Mouse (Mus musculus) right cerebral cortex, postnatal 14 days (tissue): ENCODE measurements at regions not wholly inside any gene's neighbourhood (a gene's known extent, or its start where the extent isn't known, plus 50 kb on each side); places are given as distances from the start of the nearest gene placed in this dataset.
"Not testable (repeated sequence)": the region's sequence is repeated elsewhere in the genome, so short reads cannot be mapped to it uniquely, and the experiment has no call there.

Experiments used
- DNase-seq: peaks from one replicate; pipeline ENCODE4 v3.0.0; 2022

DNA sequence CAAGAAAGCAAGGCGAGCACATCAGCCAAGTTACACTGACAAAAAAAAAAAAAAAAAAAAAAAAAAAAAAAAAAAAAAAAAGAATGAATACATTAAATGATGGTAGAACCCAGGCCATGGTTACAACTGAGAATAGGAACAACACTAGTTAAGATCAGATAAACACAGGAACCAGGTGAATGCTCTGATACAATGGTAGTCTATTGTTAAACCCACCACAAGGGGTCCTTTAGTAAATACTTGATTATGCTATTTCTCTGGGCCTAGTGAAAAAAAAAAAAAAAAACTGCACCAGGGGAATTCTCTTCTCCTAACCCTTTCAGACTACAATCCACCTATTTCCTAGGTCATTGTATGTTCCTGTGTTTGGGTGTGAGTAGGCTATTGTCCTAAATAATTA lies 2289.7 kb downstream of the Cntnap5b start:
- no peak for DNase-seq

DNA sequence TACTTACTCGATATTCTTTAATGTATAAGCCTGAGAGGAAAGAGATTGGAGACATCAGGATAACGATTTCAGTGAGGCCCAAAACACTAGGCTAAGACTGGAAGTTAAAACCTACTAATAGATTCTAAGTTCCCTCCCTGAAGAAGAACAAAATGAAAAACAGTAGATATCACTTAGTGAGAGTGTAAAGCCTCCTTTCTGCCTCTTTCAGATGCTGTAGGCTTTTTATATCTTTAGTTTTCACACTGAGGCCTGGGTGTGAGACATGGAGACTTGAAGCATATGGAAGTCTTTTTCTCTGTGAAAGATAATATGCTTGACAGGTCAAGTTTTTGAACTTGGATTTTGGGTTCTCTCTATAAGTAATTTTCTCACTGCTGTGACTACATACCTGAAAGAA lies 2333.1 kb downstream of the Cntnap5b start:
- DNase-seq, result no peak

DNA sequence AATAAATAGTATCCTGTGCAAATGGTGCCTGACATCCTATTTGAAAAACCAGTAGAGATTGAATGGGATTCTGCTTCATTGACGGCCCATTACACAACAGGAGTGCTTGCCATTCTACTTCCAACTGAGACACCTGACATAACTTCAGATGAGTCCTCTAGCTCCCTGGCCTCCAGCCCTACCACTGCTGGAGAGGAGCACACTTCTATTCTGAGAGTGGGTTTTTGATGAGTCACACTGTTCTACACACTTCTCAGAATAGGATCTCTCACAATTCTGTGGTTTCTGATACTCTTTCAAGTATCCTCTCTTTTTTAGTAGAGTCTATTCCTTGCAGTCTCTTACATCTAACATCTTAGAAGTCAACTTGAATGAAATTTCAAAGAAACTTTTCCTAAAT lies 2366.5 kb downstream of the Cntnap5b start:
- DNase-seq, result no peak

DNA sequence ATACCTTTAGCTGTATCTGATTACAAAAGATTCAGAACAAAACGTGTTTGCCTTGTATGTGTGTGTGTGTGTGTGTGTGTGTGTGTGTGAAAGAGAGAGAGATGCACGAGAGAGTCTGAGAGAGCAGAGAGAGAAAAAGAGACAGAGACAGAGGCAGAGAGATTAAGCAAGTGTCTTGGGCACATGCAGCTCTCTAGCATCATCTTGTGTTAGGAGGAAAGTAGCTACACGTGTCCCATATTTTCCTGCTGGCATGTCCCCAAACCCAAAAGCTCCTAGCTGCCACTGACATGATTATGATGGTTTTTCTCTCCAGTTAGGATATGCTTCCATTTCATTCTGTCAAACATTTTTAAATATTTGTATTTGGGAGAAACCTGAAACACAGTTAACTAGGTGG lies 2373.8 kb downstream of the Cntnap5b start:
- DNase-seq, result peak; percentile 6

DNA sequence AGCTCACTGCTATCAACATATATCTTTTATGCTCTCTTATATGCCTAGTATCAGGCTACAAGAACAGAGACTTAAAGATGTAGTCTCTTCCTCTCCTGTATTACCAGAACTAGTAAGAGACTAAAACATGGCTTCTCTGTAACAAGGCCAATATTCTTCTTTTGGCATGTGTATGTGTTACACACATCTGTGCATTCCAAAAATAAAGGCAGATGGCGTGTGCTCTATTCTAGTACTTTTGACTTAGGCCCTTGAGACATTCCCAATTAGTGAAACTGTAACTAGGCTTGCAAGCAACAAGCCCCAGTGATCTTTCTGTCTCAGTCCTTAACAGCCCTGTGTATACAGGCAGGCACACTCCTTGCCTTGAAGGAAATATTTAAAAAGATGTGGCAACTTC lies 2394.1 kb downstream of the Cntnap5b start:
- DNase-seq, result no peak

DNA sequence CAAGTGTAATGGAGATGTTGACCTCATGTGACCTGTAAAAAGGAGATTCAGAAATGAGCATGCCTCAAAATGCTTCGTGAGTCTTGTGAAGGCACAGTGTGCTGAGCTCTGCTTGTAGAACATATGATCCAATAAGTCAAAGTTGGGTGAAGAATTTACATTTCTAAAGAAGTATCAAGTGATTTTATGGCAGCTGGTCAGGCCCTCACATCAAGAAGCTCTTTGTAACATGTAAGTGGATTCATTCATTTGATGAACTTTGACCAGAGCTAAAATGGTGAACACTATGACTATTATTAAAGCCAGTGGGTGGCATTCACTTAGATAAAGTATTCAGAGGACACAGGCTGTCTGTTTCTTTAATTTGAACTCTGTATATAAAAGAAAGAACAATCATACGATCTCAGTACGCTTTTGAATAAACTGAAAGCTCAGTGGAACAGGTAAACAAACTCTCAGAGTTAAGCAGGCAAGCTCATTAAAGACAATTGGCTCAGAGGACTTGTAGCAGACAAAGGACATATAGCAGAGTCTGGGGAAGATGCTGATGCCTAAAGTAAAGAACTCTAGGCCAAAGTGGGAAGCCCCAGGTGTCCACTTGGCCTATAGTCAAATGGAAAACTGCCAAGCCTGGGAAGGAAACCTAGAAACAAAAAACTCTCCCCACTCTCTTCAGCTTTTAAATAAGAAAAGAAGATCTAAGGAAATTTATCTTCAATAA lies 2398.2 kb downstream of the Cntnap5b start:
- no peak for DNase-seq

DNA sequence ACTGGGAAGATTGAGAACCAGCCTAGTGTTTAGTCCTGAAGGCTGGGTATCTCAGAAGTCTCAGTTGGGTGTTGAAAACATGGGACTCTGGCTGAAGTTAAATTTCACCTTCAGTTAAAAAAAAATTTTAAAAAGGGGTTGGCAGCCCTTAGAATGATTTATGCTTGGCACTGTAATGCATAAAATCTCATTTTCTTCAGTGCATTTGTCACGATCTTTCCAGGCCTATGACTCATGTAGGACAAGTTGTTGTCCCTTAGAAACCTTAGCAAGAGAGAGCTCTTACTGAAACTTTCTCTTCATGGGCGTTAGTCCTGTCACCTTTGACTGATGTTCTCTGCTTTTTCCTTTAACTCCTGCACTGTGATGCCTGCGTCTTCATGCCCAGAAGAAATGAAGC lies 2413.4 kb downstream of the Cntnap5b start:
- no peak for DNase-seq

DNA sequence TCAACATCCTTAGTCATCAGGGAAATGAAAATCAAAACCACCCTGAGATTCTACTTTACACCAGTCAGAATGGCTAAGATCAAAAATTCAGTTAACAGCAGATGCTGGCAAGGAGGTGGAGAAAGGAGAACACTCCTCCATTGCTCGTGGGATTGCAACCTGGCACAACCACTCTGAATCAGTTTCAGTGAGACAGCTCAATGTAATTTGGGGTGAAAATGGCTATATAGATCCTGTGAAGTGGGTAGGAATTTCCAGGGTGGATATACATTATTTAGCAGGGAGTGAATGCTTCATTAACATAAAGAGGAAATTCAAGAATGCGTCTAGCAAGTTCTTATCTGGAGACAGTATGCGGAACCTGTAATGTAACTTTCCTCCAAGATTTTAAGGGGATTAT lies 2462.9 kb downstream of the Cntnap5b start:
- no peak for DNase-seq

DNA sequence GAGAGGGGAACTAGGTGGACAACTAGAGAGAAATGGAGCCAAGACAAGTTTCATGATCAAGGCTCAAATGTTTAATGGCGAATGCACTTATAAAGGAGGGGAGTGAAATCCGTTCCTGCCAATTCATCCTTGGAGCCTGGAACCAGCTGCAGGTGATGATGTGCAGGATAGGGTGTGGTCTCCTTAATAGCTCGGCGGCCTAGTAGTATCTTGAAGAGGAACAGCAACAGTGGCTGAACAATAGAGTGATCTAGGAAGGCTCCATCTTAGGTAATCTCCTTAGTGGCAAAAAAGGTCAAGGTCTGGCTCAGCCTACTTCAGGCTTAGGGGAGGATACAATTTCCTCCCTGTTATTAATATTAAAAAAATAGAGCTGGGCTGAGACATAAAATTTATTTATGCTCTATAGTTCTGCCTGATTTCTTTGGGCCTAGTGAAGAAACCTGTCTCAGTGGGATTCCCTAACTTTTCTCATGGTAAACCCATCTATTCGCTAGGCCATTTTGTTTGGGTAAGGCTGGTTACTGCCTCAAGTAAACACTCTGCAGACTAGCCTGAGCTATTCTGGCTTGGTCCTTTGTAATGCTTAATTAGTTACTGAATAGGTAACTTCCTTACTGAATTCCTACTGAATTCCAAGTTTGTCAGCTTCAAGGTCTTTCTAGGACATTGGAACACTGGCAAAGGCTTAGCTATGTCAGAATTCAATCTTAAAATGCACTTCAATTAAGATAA lies 2490.7 kb downstream of the Cntnap5b start:
- not testable (repeated sequence) for DNase-seq

DNA sequence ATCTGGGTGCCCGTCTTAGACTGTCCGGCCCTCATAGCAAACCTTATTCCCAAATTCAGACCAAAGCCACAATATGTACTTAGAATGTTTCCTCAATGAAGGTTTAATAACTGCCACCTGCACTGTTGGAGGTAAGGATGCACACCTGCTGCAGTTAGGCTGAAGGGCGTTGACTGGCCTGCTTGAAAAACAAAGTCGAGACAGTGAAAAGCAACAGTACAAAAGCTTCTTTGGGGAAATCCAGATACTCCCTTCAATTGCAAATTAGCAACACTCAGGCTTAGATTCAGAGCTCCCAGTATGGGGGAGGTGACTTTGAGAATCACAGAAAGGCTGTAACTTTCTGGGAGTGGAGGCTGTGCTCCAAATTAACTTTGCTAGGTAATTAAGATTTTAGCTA lies 2491.9 kb downstream of the Cntnap5b start:
- not testable (repeated sequence) for DNase-seq

DNA sequence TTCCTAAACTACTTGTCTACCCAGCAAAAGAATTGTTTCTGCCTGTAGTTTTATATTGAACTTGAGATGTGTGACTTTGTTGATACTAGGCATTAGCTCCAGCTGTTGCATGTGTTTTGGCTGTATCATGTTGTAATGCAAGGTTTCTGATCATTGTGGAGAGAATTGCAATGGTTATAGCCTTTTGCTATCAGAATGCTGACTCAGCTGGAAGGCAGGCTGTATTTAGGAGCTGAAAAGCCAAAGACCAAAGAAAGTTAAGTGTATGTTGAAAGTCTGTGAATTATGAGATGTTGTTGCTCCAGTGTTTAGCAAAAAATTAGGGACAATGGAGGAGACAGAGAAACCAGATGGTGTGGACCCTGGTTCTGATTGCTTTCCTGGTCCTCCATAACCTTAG lies 2493.9 kb upstream of the Cdh20 start:
- no peak for DNase-seq

DNA sequence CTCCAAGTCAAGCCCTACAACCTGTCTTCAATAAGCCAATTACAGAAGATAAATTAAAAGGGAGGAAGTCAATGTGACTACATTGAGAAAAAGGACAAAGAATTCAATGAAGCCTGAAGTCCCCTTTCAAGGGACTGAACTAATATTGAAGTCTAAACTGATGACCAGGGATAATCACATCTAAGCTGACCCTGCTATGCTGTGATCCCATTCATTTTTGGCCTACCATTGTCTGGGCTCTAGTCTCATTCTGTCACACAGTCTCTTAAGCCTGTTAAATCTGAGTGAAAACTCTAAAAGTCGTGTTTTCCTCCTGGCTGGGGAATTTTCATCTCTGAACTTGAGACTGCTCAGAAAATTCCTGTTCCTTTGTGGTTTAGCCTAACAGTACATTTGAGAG lies 2480.0 kb upstream of the Cdh20 start:
- DNase-seq, result no peak

DNA sequence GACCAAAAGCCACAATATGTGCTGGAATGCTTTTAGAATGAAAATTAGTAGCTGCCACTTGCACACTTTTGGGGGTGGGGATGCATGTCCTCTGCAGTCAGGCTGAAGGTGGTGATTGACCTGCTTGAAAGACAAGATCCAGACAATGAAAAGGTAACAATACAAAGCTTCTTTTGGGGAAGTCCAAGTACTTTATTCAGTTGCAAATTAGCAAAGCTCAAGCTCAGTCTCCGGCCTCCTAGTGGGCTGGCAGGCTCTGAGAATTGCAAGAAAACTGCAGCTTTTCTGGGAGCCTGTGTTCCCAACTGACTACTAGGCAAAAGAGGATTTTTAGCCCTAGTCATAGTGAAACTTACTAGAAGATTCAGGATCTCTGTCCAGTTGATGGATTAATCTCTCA lies 2464.8 kb upstream of the Cdh20 start:
- no peak for DNase-seq

DNA sequence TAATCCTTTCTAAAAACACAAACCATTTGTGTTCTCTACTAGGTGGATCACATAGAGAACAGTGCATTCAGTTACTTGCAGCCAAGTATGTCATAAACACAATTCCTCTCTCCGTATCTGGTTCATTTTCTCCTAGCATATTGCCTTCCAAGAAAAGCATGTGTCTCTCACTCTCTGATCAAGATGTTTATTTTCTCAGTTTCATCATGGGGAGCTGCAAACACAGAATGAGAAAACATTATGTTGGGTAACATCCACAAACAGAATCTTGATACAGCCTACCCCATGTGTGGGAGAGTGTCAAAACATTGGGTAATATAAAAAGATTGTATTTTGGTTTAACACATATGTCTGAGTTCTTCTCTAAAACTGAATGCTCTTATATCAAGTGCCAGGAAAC lies 2415.2 kb upstream of the Cdh20 start:
- no peak for DNase-seq

DNA sequence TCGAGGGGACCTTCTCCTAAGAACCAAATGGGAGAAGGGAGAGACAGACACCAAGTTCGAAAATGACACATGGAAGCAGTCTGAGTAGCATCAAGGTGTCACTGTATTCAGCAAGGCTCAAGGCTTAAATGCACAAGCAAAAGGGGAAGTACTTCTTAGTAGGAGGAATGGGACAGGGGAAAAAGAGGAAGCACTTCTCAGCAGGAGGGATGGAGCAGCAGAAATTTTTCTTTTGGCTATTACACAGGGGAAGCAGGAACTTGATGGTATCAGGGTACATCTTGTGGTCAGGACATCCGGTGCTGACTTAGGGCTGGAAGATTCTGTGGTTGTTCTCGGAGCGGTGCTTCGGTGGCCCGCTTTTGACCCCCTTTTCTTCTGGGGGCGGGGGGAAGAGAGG lies 2410.4 kb upstream of the Cdh20 start:
- DNase-seq, result not testable (repeated sequence)

DNA sequence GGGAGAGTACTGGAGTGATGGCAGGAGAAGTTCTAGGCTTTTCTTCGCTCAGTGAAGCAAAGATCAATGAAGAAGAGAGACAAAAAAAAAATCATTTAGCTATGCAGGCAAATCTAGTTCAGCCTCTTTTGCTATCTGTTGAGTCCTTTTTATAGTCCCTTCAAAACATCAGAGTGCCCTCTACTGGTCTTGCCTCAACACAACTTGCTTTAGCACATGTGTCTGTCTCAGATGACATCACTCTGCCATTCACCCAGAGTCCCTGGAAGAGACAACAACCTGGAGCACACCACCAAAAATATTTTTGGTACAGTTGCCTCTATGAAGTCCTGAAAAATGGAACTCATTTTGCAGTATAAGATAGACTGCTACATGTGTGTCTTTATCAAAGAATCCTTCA lies 2389.7 kb upstream of the Cdh20 start:
- no peak for DNase-seq
